In genomic region chr7:75368315-75368714, GRCm38 (mm10) we compare ENCODE assay signal across 28 mouse cellular contexts. TPM values are rescaled to one million over a fixed set of nuclear protein-coding genes. Genes with fewer than 3 reads are reported as not detected.
"Had no signal": no experiment of that assay in that cellular context is flagged by ENCODE, and none has a peak within 500 bp of the region (broad histone marks: within the 10 kb centered on the region; RNA-seq: fewer than 3 reads in every experiment).

No protein-coding gene starts in this region.

- H3K27me3 ChIP-seq: embryonic facial prominence, embryonic 12.5 days; embryonic facial prominence, embryonic 13.5 days; embryonic facial prominence, embryonic 15.5 days; forebrain, embryonic 12.5 days; forebrain, embryonic 13.5 days; forebrain, embryonic 15.5 days had no signal

- H3K4me3 ChIP-seq: embryonic facial prominence, embryonic 10.5 days; embryonic facial prominence, embryonic 12.5 days; embryonic facial prominence, embryonic 13.5 days; embryonic facial prominence, embryonic 15.5 days; erythroblast, embryonic 14.5 days; forebrain, embryonic 10.5 days; forebrain, embryonic 12.5 days; forebrain, embryonic 13.5 days; forebrain, embryonic 15.5 days; gastrocnemius, adult 2 months; heart, adult 2 months had no signal

- H3K36me3 ChIP-seq: embryonic facial prominence, embryonic 10.5 days; embryonic facial prominence, embryonic 12.5 days; embryonic facial prominence, embryonic 13.5 days; embryonic facial prominence, embryonic 15.5 days; forebrain, embryonic 10.5 days; forebrain, embryonic 12.5 days; forebrain, embryonic 15.5 days had no signal

- DNase-seq: cerebellum, adult 8-10 months; cerebellum, adult 9-10 months; cerebellum, adult 9-11 months; cerebellum, postnatal 10 days; cerebellum, postnatal 14 days; cerebellum, postnatal 25 days; cerebellum, postnatal 36 days; embryo, embryonic 11 days; forebrain, postnatal 0 days; gastrocnemius, adult 2 months; gastrocnemius, postnatal 10 days; gastrocnemius, postnatal 14 days; gastrocnemius, postnatal 25 days; gastrocnemius, postnatal 36 days; heart, adult 11 months; heart, adult 18-20 months; heart, adult 2 months had no signal

- H3K9ac ChIP-seq: embryonic facial prominence, embryonic 12.5 days; embryonic facial prominence, embryonic 13.5 days; embryonic facial prominence, embryonic 15.5 days; forebrain, embryonic 12.5 days; forebrain, embryonic 13.5 days; forebrain, embryonic 15.5 days; forebrain, postnatal 0 days had no signal

- H3K9me3 ChIP-seq: embryonic facial prominence, embryonic 10.5 days; embryonic facial prominence, embryonic 12.5 days; embryonic facial prominence, embryonic 13.5 days; embryonic facial prominence, embryonic 15.5 days; forebrain, embryonic 10.5 days; forebrain, embryonic 12.5 days; forebrain, embryonic 13.5 days; forebrain, embryonic 15.5 days had no signal

- H3K4me1 ChIP-seq: forebrain, embryonic 12.5 days had no signal

- H3K27ac ChIP-seq: embryonic facial prominence, embryonic 10.5 days; embryonic facial prominence, embryonic 12.5 days; embryonic facial prominence, embryonic 13.5 days; embryonic facial prominence, embryonic 15.5 days; forebrain, embryonic 10.5 days; forebrain, embryonic 12.5 days; forebrain, embryonic 13.5 days; forebrain, embryonic 15.5 days; gastrocnemius, adult 2 months; heart, adult 2 months had no signal

RNA-seq across cellular contexts. Expression of gene Sv2b, which starts 59.3 kb away (rescaled TPM):
- total RNA-seq: common myeloid progenitor, adult 5-6 weeks; granulocyte monocyte progenitor cell, adult 5-6 weeks had no signal
- polyA plus RNA-seq: erythroblast, embryonic 14.5 days had no signal
